Mouse (Mus musculus) ovary, postnatal 14 days (tissue): ENCODE data around the gene Golt1b.
"Not testable (repeated sequence)": the region's sequence is repeated elsewhere in the genome, so short reads cannot be mapped to it uniquely, and the experiment has no call there.

ENCODE experiments used
- DNase-seq: peaks from one replicate; pipeline ENCODE4 v3.0.0; 2022; ENCODE audit warnings: low spot score

Gene Golt1b

GRCm38 (mm10) chr6:142387011-142387754 lies at the start of gene Golt1b, which contains the start of gene Recql:
Gene Golt1b, plus strand, starts transcription at chr6:142387221.
Gene Recql, minus strand, starts transcription at chr6:142387087.
- peak; percentile 98 for DNase-seq

GRCm38 (mm10) chr6:142338961-142339360 lies 48.1 kb upstream of the Golt1b start:
- DNase-seq: no peak

- no peak for DNase-seq
These were observed 47.4 kb upstream of the Golt1b start for GRCm38 (mm10) chr6:142339576-142339975.

GRCm38 (mm10) chr6:142343561-142343960 lies 43.5 kb upstream of the Golt1b start:
- DNase-seq: peak; percentile 17

- DNase-seq: peak; percentile 60
These were observed 41.5 kb upstream of the Golt1b start, which contains the start of gene Pyroxd1 for GRCm38 (mm10) chr6:142345440-142346038. Gene Pyroxd1, plus strand, starts transcription at chr6:142345654.

- DNase-seq: no peak
These were observed 40.6 kb upstream of the Golt1b start for GRCm38 (mm10) chr6:142346181-142347110.

GRCm38 (mm10) chr6:142347431-142348385 lies 39.3 kb upstream of the Golt1b start:
- DNase-seq: no peak

- not testable (repeated sequence) for DNase-seq
These were observed 34.9 kb upstream of the Golt1b start for GRCm38 (mm10) chr6:142352099-142352498.

GRCm38 (mm10) chr6:142357106-142357505 lies 29.9 kb upstream of the Golt1b start:
- DNase-seq: no peak

GRCm38 (mm10) chr6:142362036-142362435 lies 25.0 kb upstream of the Golt1b start:
- no peak for DNase-seq

GRCm38 (mm10) chr6:142363019-142363576 lies 23.9 kb upstream of the Golt1b start:
- DNase-seq: no peak

GRCm38 (mm10) chr6:142365742-142366472 lies 21.1 kb upstream of the Golt1b start:
- no peak for DNase-seq

GRCm38 (mm10) chr6:142366473-142367018 lies 20.5 kb upstream of the Golt1b start:
- no peak for DNase-seq

- no peak for DNase-seq
These were observed 19.5 kb upstream of the Golt1b start for GRCm38 (mm10) chr6:142367565-142367964.

GRCm38 (mm10) chr6:142369568-142369967 lies 17.5 kb upstream of the Golt1b start:
- DNase-seq: no peak

- no peak for DNase-seq
These were observed 9.9 kb upstream of the Golt1b start for GRCm38 (mm10) chr6:142377081-142377480.

GRCm38 (mm10) chr6:142378576-142379330 lies 8.3 kb upstream of the Golt1b start:
- DNase-seq: no peak

GRCm38 (mm10) chr6:142379961-142380360 lies 7.1 kb upstream of the Golt1b start:
- no peak for DNase-seq

- DNase-seq: no peak
These were observed 5.4 kb upstream of the Golt1b start for GRCm38 (mm10) chr6:142381615-142382014.
